Mouse (Mus musculus): ENCODE data around the gene Ccdc63. TPM values are rescaled to one million over a fixed set of nuclear protein-coding genes. Genes with fewer than 3 reads are reported as not detected.
"Not testable (repeated sequence)": the region's sequence is repeated elsewhere in the genome, so short reads cannot be mapped to it uniquely, and the experiment has no call there.

The Ccdc63 gene
- polyA plus RNA-seq, 1 experiment from 2014 or later, result not detected

- no peaks in the 10 kb centered on the region for H3K9me3 ChIP-seq (replicated peaks)
- no peak overlapping the region for H3K4me3 ChIP-seq
- peaks cover 75% of the 10 kb centered on the region for H3K4me1 ChIP-seq
- peaks cover 61% of the 10 kb centered on the region for H3K36me3 ChIP-seq
- WGBS, result 85% methylated on average over 3 of the region's 3 CpGs
- peak overlapping the region; percentile 27; the same call in 1 of the 2 replicates for H3K9ac ChIP-seq
- no peak for ATAC-seq (ENCODE audit: low FRiP score)
- no peaks in the 10 kb centered on the region for H3K27me3 ChIP-seq
- H3K4me2 ChIP-seq (replicated peaks), result no peak overlapping the region
- H3K27ac ChIP-seq, result no peak overlapping the region
Measured at GRCm38 (mm10) chr5:122164011-122164410, 23.4 kb upstream of the Ccdc63 start.

GRCm38 (mm10) chr5:122163194-122163593 lies 22.6 kb upstream of the Ccdc63 start:
- WGBS, result 77% methylated on average over 6 of the region's 6 CpGs
- no peaks in the 10 kb centered on the region for H3K9me3 ChIP-seq (replicated peaks)
- ATAC-seq (ENCODE audit: low FRiP score), result no peak
- peak overlapping the region; percentile 13; the same call in 1 of the 2 replicates for H3K9ac ChIP-seq
- no peaks in the 10 kb centered on the region for H3K27me3 ChIP-seq
- peaks cover 75% of the 10 kb centered on the region for H3K4me1 ChIP-seq
- H3K27ac ChIP-seq, result no peak overlapping the region
- no peak overlapping the region for H3K4me2 ChIP-seq (replicated peaks)
- H3K4me3 ChIP-seq, result no peak overlapping the region
- H3K36me3 ChIP-seq, result peaks cover 53% of the 10 kb centered on the region

- Histone ChIP-seq H3K9ac (peak overlapping the region; percentile 98), H3K9me3 (replicated peaks) (no peaks in the 10 kb centered on the region), H3K4me2 (replicated peaks) (peak overlapping the region; percentile 87), H3K27me3 (0 out of 2 replicates have a peak, but pooled peaks cover 2% of the 10 kb centered on the region), H3K36me3 (peaks cover 30% of the 10 kb centered on the region), H3K4me1 (peaks cover 55% of the 10 kb centered on the region), H3K4me3 (peak overlapping the region; percentile 91), H3K27ac (peak overlapping the region; percentile 82)
- 2% methylated on average over 42 of the region's 42 CpGs for WGBS
- ATAC-seq (ENCODE audit: low FRiP score), result peak; percentile 45
Measured at GRCm38 (mm10) chr5:122158557-122159515, 18.2 kb upstream of the Ccdc63 start.

DNA sequence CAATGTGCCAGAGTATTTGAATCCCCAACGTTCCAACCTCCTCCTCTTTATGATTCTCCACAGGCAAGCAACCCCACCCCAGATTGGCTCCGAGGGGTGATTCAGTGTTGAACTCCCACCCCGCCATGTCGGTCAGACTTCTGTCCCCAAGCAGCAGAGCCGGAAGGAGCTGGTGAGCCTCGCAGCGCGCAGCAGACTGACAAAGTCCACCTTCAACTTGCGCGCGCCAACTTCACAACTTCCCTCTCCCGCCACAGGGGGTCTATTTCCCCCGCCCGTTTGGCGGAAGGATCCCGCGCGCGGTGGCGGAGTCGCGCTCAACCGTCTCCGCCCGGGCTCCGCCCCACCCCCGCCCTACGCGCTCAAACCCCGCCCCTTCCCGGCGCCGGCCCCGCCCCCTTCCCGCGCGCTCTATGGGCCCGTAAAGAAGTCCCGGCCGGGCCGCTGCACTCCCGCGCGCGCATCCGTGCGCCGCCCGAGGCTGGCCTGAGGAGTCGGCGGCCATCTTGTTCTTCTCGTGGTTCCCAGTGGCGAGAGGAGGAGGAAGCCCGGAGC lies 17.3 kb upstream of the Ccdc63 start, which contains the start of gene Ppp1cc:
Gene Ppp1cc (plus strand): TSS at position 452 of the 555 bp plus-strand sequence.
- Histone ChIP-seq H3K4me1 (peaks cover 46% of the 10 kb centered on the region), H3K27ac (peak within 1 kb of the TSS; percentile 82), H3K27me3 (0 out of 2 replicates have a peak, but pooled peaks cover 2% of the 10 kb centered on the region), H3K4me3 (peak within 1 kb of the TSS; percentile 91), H3K4me2 (replicated peaks) (peak within 1 kb of the TSS; percentile 87), H3K9me3 (replicated peaks) (no peaks in the 10 kb centered on the region), H3K36me3 (peaks cover 22% of the 10 kb centered on the region; the same call in 1 of the 2 replicates), H3K9ac (peak within 1 kb of the TSS; percentile 98)
- peak; percentile 87 for ATAC-seq (ENCODE audit: low FRiP score)
- under 1% methylated on average over 53 of the region's 54 CpGs for WGBS

DNA sequence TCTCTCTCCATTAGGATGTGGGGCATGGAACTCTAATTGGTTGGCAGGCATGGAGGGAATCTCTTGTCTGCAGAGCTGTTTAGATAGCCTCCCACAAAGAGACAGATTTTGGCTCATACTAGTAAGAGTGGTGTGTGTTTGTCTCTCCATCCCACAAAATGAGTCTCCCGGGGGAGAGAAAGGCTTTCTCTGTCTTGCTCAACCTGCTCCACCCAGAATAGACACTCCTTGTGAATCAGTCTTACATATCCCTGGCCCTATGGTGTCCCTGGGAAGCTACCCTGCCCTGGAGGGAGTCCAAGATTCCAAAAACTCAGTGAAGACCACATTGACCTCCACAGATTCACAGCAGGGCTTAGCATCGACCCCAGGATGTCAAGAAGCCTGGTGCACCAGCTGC lies 15.9 kb upstream of the Ccdc63 start:
- Histone ChIP-seq H3K9ac (no peak overlapping the region), H3K4me3 (no peak overlapping the region), H3K9me3 (replicated peaks) (no peaks in the 10 kb centered on the region), H3K4me1 (peaks cover 32% of the 10 kb centered on the region), H3K36me3 (peaks cover 12% of the 10 kb centered on the region; the same call in 1 of the 2 replicates), H3K27ac (no peak overlapping the region), H3K27me3 (0 out of 2 replicates have a peak, but pooled peaks cover 2% of the 10 kb centered on the region), H3K4me2 (replicated peaks) (no peak overlapping the region)
- ATAC-seq (ENCODE audit: low FRiP score), result no peak
- 59% methylated on average over 2 of the region's 2 CpGs for WGBS

DNA sequence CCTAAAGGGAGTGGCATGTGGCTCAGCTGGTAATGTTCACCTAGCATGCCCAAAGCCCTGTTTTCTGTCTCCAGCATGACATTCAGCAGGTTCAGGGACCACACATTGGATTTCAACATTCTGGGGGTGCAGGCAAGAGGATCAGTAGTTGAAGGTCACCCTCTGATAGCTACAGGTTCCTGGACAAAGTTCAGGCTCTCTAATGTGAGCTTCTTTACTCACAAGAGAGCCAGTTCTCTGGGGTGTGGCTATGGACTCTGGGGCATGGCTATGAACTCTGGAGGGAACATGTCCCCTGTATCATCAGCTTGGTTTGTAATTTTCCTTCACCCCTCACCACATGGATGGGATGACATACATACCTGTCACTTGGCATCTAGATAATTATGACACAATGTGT lies 15.0 kb upstream of the Ccdc63 start:
- H3K9me3 ChIP-seq (replicated peaks), result no peaks in the 10 kb centered on the region
- H3K9ac ChIP-seq, result no peak overlapping the region
- no peak overlapping the region for H3K4me3 ChIP-seq
- H3K4me1 ChIP-seq, result peaks cover 24% of the 10 kb centered on the region
- no peak for ATAC-seq (ENCODE audit: low FRiP score)
- no peak overlapping the region for H3K27ac ChIP-seq
- 0 out of 2 replicates have a peak, but pooled peaks cover 2% of the 10 kb centered on the region for H3K27me3 ChIP-seq
- H3K36me3 ChIP-seq, result 0 out of 2 replicates have a peak, but pooled peaks cover 4% of the 10 kb centered on the region
- H3K4me2 ChIP-seq (replicated peaks), result no peak overlapping the region

- no peak for ATAC-seq (ENCODE audit: low FRiP score)
Measured at GRCm38 (mm10) chr5:122154782-122155181, 14.2 kb upstream of the Ccdc63 start.

GRCm38 (mm10) chr5:122154006-122154405 lies 13.4 kb upstream of the Ccdc63 start:
- Histone ChIP-seq H3K36me3 (no peaks in the 10 kb centered on the region), H3K4me2 (replicated peaks) (no peak overlapping the region), H3K9ac (no peak overlapping the region), H3K27me3 (0 out of 2 replicates have a peak, but pooled peaks cover 2% of the 10 kb centered on the region), H3K4me3 (no peak overlapping the region), H3K4me1 (peaks cover 11% of the 10 kb centered on the region), H3K9me3 (replicated peaks) (no peaks in the 10 kb centered on the region), H3K27ac (no peak overlapping the region)
- WGBS, result 33% methylated on average over 10 of the region's 14 CpGs
- ATAC-seq (ENCODE audit: low FRiP score), result no peak

More at GRCm38 (mm10) chr5:122154782-122155181, 14.2 kb upstream of the Ccdc63 start:
- Histone ChIP-seq H3K27ac (no peak overlapping the region), H3K27me3 (0 out of 2 replicates have a peak, but pooled peaks cover 2% of the 10 kb centered on the region), H3K9me3 (replicated peaks) (no peaks in the 10 kb centered on the region), H3K4me3 (no peak overlapping the region), H3K36me3 (no peaks in the 10 kb centered on the region), H3K4me1 (peaks cover 15% of the 10 kb centered on the region), H3K4me2 (replicated peaks) (no peak overlapping the region), H3K9ac (no peak overlapping the region)
- WGBS, result 75% methylated on average over 3 of the region's 3 CpGs

- H3K9me3 ChIP-seq (replicated peaks); H3K4me2 ChIP-seq (replicated peaks); H3K27me3 ChIP-seq; ATAC-seq (ENCODE audit: low FRiP score); H3K36me3 ChIP-seq; H3K27ac ChIP-seq; H3K9ac ChIP-seq; H3K4me3 ChIP-seq: not testable (repeated sequence)
- WGBS, result 87% methylated on average over 5 of the region's 5 CpGs
- peaks cover 12% of the 10 kb centered on the region for H3K4me1 ChIP-seq
Measured at GRCm38 (mm10) chr5:122152508-122152907, 11.9 kb upstream of the Ccdc63 start.

- Histone ChIP-seq H3K9me3 (replicated peaks) (no peaks in the 10 kb centered on the region), H3K4me2 (replicated peaks) (no peak overlapping the region), H3K4me3 (no peak overlapping the region), H3K27me3 (no peaks in the 10 kb centered on the region), H3K27ac (no peak overlapping the region), H3K4me1 (0 out of 2 replicates have a peak, but pooled peaks cover 3% of the 10 kb centered on the region), H3K36me3 (no peaks in the 10 kb centered on the region), H3K9ac (no peak overlapping the region)
- 47% methylated on average over 4 of the region's 4 CpGs for WGBS
- ATAC-seq (ENCODE audit: low FRiP score), result no peak
Measured at GRCm38 (mm10) chr5:122149259-122149658, 8.6 kb upstream of the Ccdc63 start.

GRCm38 (mm10) chr5:122148107-122148506 lies 7.5 kb upstream of the Ccdc63 start:
- no peak overlapping the region for H3K9ac ChIP-seq
- no peak overlapping the region for H3K4me2 ChIP-seq (replicated peaks)
- ATAC-seq (ENCODE audit: low FRiP score), result no peak
- H3K9me3 ChIP-seq (replicated peaks), result no peaks in the 10 kb centered on the region
- H3K4me3 ChIP-seq, result no peak overlapping the region
- 0 out of 2 replicates have a peak, but pooled peaks cover 3% of the 10 kb centered on the region for H3K4me1 ChIP-seq
- H3K36me3 ChIP-seq, result no peaks in the 10 kb centered on the region
- 50% methylated on average over 1 of the region's 1 CpGs for WGBS
- no peak overlapping the region for H3K27ac ChIP-seq
- no peaks in the 10 kb centered on the region for H3K27me3 ChIP-seq

- H3K9ac ChIP-seq, result no peak overlapping the region
- no peaks in the 10 kb centered on the region for H3K36me3 ChIP-seq
- H3K4me1 ChIP-seq, result 0 out of 2 replicates have a peak, but pooled peaks cover 3% of the 10 kb centered on the region
- no peaks in the 10 kb centered on the region for H3K9me3 ChIP-seq (replicated peaks)
- no peaks in the 10 kb centered on the region for H3K27me3 ChIP-seq
- H3K4me2 ChIP-seq (replicated peaks), result no peak overlapping the region
- H3K4me3 ChIP-seq, result no peak overlapping the region
- no peak for ATAC-seq (ENCODE audit: low FRiP score)
- 0 out of 2 replicates have a peak overlapping the region, but pooled peaks have one; percentile 30 for H3K27ac ChIP-seq
Measured at GRCm38 (mm10) chr5:122146609-122147008, 6.0 kb upstream of the Ccdc63 start.
